Mouse (Mus musculus) G1E (cell line): ENCODE data around the gene Tob1. TPM values are rescaled to one million over a fixed set of nuclear protein-coding genes. Genes with fewer than 3 reads are reported as not detected.

Experiments used
- ATAC-seq: 2 replicates; pipeline ENCODE4 v1.8.0; 2016; ENCODE audit warnings: mild to moderate bottlenecking; ENCODE audit not compliant: insufficient number of reproducible peaks, poor library complexity, low FRiP score, severe bottlenecking; ENCODE audit errors: extremely low read depth
- DNase-seq: peaks from one replicate; pipeline ENCODE4 v3.0.0; 2012; ENCODE audit warnings: low spot score
- H3K27me3 ChIP-seq: 2 replicates; pipeline ENCODE4 v1.6.1; 2012; ENCODE audit warnings: mild to moderate bottlenecking, low read length, inconsistent platforms; ENCODE audit not compliant: insufficient read depth
- H3K36me3 ChIP-seq: replicated peaks from 2 replicates; pipeline ENCODE3; 2012; ENCODE audit warnings: mild to moderate bottlenecking, inconsistent platforms
- H3K4me1 ChIP-seq: 2 replicates; pipeline ENCODE4 v1.6.1; 2012; ENCODE audit warnings: low read depth, low read length, inconsistent platforms, mixed read lengths; ENCODE audit not compliant: insufficient read depth
- H3K4me3 ChIP-seq: 2 replicates; pipeline ENCODE4 v1.5.1; 2012; ENCODE audit warnings: low read depth, mild to moderate bottlenecking, inconsistent platforms, low read length, moderate library complexity, mixed read lengths
- H3K9me3 ChIP-seq: replicated peaks from 2 replicates; pipeline ENCODE4 v1.6.1; 2012; ENCODE audit warnings: inconsistent platforms
- CTCF ChIP-seq: IDR thresholded peaks from 2 replicates; pipeline ENCODE4 v1.5.1; 2012; ENCODE audit warnings: low read depth, low read length, inconsistent platforms, mixed read lengths
- GATA1 ChIP-seq: IDR thresholded peaks from 2 replicates; pipeline ENCODE4 v1.6.1; 2012; ENCODE audit warnings: borderline replicate concordance, low read length, inconsistent platforms, mixed read lengths
- GATA2 ChIP-seq: IDR thresholded peaks from 2 replicates; pipeline ENCODE4 v1.6.1; 2012; ENCODE audit warnings: low read depth, low read length, inconsistent platforms, borderline replicate concordance
- POLR2AphosphoS5 ChIP-seq: IDR thresholded peaks from 2 replicates; pipeline ENCODE4 v1.6.1; 2012; ENCODE audit warnings: low read depth, low read length, inconsistent platforms; ENCODE audit not compliant: insufficient replicate concordance
- TAL1 ChIP-seq: conservative IDR thresholded peaks from 2 replicates; pipeline ENCODE4 v1.6.1; 2012; ENCODE audit warnings: low read depth, low read length, inconsistent platforms, mixed read lengths
- polyA plus RNA-seq: library from polyadenylated mRNA; stranded (reverse); fragments of >175 nt; gene quantifications from 2 replicates; pipeline ENCODE4 v1.2.3, GENCODE M21; 2012
- total RNA-seq, 2 experiments: library from RNA; stranded (forward) in 1 of 2; stranded (reverse) in 1 of 2; fragments of 200-1000 nt in 1 of 2; fragments of >200 nt in 1 of 2; fragmentation: Nextera tagmentation in 1 of 2; gene quantifications; 2 replicates each; pipeline ENCODE4 v1.2.3; 2014 to 2017

Gene Tob1
- total and polyA plus RNA-seq, 3 experiments: 9.9 to 28.6 (median 11.1) TPM

DNA sequence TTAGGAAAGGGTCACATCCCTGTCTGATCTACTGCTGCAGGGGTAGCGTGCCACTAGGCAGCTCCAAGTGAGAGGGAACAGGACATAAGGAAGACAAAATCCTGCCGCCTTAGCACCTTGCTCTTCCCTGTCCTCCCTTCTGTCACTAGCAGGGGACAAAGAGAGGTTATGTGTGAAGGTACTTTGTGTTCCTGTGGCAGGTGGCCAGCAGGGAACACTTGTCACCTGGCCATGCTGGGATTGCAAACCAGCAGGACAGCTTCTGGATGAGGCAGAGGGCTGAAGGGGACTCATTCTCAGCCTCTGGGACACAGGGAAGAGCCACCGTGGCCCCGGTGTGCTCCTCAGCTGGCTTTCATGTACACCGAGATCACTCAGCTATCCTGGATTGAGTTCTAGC is 39.6 kb upstream of the Tob1 start:
- DNase-seq: no peak
- TF ChIP-seq GATA2 (no peak), GATA1 (no peak), TAL1 (no peak), POLR2AphosphoS5 (no peak), CTCF (no peak)

DNA sequence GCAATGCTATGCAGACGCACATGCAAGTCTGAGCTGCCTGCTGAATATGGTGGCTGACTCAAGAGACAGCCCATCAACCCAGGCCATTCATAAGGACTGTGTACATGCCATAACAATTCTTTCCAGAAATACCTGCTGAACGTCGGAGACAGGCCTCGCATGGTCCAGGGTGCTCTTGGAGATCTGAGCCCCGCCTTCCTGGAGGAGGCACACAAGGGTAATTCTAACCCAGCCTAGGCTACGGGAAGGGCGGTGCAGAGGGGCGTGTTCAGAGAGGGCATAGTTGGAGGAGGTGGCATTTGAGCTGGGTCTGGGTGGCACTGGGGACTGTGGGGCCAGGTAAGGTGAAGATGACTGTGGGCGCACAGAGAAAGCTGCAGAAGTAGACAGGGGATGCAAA is 39.1 kb upstream of the Tob1 start:
- DNase-seq (no peak), ATAC-seq (no peak)
- Histone ChIP-seq H3K9me3 (no peaks in the 10 kb centered on the region), H3K4me1 (peaks cover 19% of the 10 kb centered on the region), H3K36me3 (no peaks in the 10 kb centered on the region), H3K4me3 (no peak overlapping the region), H3K27me3 (peaks cover 48% of the 10 kb centered on the region)
- no peak for TF ChIP-seq TAL1
- TF ChIP-seq GATA1: no peak
- no peak for TF ChIP-seq GATA2
- no peak for TF ChIP-seq CTCF
- TF ChIP-seq POLR2AphosphoS5: no peak

More for the DNA sequence above, 39.6 kb upstream of the Tob1 start:
- no peak for ATAC-seq
- Histone ChIP-seq H3K4me1 (peaks cover 19% of the 10 kb centered on the region), H3K36me3 (no peaks in the 10 kb centered on the region), H3K4me3 (no peak overlapping the region), H3K27me3 (peaks cover 53% of the 10 kb centered on the region), H3K9me3 (no peaks in the 10 kb centered on the region)

- TF ChIP-seq CTCF (no peak), GATA2 (no peak), TAL1 (no peak), POLR2AphosphoS5 (no peak), GATA1 (no peak)
- Histone ChIP-seq H3K9me3 (no peaks in the 10 kb centered on the region), H3K36me3 (no peaks in the 10 kb centered on the region), H3K4me1 (peaks cover 31% of the 10 kb centered on the region), H3K4me3 (no peak overlapping the region), H3K27me3 (peaks cover 49% of the 10 kb centered on the region)
- DNase-seq (no peak), ATAC-seq (no peak)
These were observed 37.5 kb upstream of the Tob1 start for GRCm38 (mm10) chr11:94173726-94174146.

GRCm38 (mm10) chr11:94175288-94175687 is 36.0 kb upstream of the Tob1 start:
- DNase-seq (no peak), ATAC-seq (no peak)
- Histone ChIP-seq H3K27me3 (peaks cover 42% of the 10 kb centered on the region), H3K36me3 (no peaks in the 10 kb centered on the region), H3K4me1 (peaks cover 44% of the 10 kb centered on the region), H3K4me3 (no peak overlapping the region), H3K9me3 (no peaks in the 10 kb centered on the region)
- TF ChIP-seq GATA1 (no peak), TAL1 (no peak), CTCF (no peak), GATA2 (no peak), POLR2AphosphoS5 (no peak)

GRCm38 (mm10) chr11:94175694-94176093 is 35.6 kb upstream of the Tob1 start:
- H3K27me3 ChIP-seq: peaks cover 37% of the 10 kb centered on the region
- TF ChIP-seq GATA1 (no peak), TAL1 (no peak), GATA2 (no peak), POLR2AphosphoS5 (no peak), CTCF (no peak)

GRCm38 (mm10) chr11:94177841-94178585 is 33.2 kb upstream of the Tob1 start:
- peaks cover 39% of the 10 kb centered on the region for H3K27me3 ChIP-seq
- H3K4me3 ChIP-seq: no peak overlapping the region
- H3K36me3 ChIP-seq: no peaks in the 10 kb centered on the region
- no peak for ATAC-seq
- no peak for DNase-seq
- H3K4me1 ChIP-seq: peaks cover 57% of the 10 kb centered on the region
- no peaks in the 10 kb centered on the region for H3K9me3 ChIP-seq
- TF ChIP-seq TAL1: no peak
- TF ChIP-seq CTCF: no peak
- TF ChIP-seq POLR2AphosphoS5: no peak
- no peak for TF ChIP-seq GATA1
- no peak for TF ChIP-seq GATA2

More at GRCm38 (mm10) chr11:94175694-94176093, 35.6 kb upstream of the Tob1 start:
- no peaks in the 10 kb centered on the region for H3K9me3 ChIP-seq
- H3K36me3 ChIP-seq: no peaks in the 10 kb centered on the region
- ATAC-seq (no peak), DNase-seq (no peak)
- H3K4me1 ChIP-seq: peaks cover 48% of the 10 kb centered on the region
- no peak overlapping the region for H3K4me3 ChIP-seq
